Mouse (Mus musculus): ENCODE results near the gene Abcc1. TPM values are rescaled to one million over a fixed set of nuclear protein-coding genes. Genes with fewer than 3 reads are reported as not detected.

The Abcc1 gene
- total and polyA plus RNA-seq, 2 experiments from 2014 or later, result 5.9 to 15.3 TPM

DNA sequence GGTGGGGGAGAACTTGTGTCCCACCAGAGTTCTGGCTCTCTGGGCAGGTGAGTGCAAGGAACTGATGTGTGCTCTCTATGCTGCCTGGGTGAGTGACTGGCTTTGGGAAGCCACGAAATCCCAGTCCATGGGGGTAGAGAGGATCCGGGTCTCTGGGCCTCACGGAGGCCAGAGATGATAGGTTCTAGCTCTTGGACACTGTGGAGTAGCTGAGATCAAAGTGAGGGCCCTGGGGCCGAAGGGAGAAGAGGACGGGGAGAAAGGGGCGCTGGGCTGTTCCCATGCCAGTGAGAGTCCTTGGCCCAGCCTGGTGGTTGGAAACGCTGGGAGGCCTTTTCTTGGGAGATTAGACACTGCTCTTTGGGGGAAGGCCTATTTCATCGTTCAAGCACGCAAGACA is 53.8 kb downstream of the Abcc1 start:
- Histone ChIP-seq H3K4me1 (ENCODE audit: insufficient read depth) (no peaks in the 10 kb centered on the region), H3K9ac (no peak overlapping the region), H3K36me3 (ENCODE audit: insufficient read depth) (peaks cover 40% of the 10 kb centered on the region), H3K4me2 (ENCODE audit: low read depth) (no peak overlapping the region), H3K27me3 (ENCODE audit: insufficient read depth, low read length) (no peaks in the 10 kb centered on the region), H3K4me3 (ENCODE audit: low read depth, low read length) (no peak overlapping the region), H3K9me3 (ENCODE audit: low read length) (no peaks in the 10 kb centered on the region), H3K27ac (ENCODE audit: low read depth, low read length) (no peak overlapping the region)
- TF ChIP-seq CTCF (IDR thresholded peaks at IDR 0.05; ENCODE audit: low read depth), result no peak
- DNase-seq, result no peak
- no peak for ATAC-seq
- 85% methylated on average over 9 of the region's 9 CpGs for WGBS

DNA sequence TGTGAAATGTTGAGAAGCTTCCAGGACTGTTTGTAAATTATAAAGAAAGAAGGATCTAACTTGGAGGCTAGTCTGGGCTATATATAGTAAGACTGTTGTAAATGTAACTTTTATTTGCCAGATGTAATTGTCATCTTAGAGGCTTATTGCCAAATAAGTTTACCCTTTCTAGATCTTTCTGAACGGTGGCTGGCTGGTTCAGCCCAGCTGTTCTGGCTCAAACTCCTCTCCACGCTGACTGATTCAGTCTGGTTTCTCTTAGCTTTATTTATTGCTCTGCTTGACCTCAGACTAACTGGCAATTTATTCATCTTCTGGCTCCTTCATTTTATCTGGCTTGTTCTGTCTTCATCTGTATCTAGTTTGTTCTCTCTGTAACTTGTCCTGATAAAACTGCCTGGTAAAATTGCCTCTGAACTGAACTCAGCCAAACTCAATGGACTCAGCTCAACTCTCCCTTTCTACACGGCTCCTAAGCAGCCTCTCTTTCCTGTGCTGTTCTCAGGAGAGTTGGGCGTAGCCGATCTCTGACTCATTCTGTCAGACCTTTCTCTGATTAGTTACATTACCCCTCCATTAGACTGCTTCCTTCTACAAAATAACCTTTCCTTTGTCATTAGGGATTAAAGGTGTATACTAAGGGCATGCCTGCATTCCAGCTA is 55.7 kb downstream of the Abcc1 start:
- Histone ChIP-seq H3K36me3 (ENCODE audit: insufficient read depth) (peaks cover 23% of the 10 kb centered on the region), H3K4me1 (ENCODE audit: insufficient read depth) (no peaks in the 10 kb centered on the region), H3K9ac (no peak overlapping the region), H3K9me3 (ENCODE audit: low read length) (no peaks in the 10 kb centered on the region), H3K4me2 (ENCODE audit: low read depth) (no peak overlapping the region), H3K4me3 (ENCODE audit: low read depth, low read length) (no peak overlapping the region), H3K27ac (ENCODE audit: low read depth, low read length) (no peak overlapping the region), H3K27me3 (ENCODE audit: insufficient read depth, low read length) (no peaks in the 10 kb centered on the region)
- no peak for ATAC-seq
- TF ChIP-seq CTCF (IDR thresholded peaks at IDR 0.05; ENCODE audit: low read depth), result no peak
- 87% methylated on average over 5 of the region's 5 CpGs for WGBS
- no peak for DNase-seq

DNA sequence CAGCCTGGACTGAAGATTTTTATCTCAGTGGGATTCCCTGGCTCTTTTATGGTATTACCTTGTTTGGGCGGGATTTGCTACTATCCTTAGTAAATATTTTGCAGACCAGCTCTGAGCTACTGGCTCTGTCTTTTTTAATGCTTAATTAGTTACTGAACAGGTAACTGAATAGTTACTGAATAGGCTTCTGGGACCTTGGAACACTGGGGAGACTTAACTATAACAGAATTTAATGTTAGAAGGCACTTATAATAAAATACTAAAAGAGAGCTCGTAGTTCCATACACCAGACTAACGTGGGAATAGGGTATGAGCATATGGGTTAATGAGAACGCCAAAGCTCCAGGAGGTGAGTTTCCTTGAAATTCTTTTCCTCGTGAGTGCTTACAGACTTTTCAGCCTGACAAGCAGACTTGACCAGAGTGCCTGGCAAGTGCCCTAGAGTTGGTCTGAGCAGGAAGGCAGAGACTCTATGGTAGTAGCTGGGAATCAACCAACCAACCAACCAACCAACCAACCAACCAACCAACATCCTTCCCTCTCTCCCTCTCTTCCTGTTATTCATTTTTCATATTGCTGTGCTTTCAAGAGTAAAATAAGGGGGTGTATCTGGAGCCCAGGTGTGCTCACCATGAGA is 59.3 kb downstream of the Abcc1 start:
- no peak for TF ChIP-seq CTCF (IDR thresholded peaks at IDR 0.05; ENCODE audit: low read depth)
- Histone ChIP-seq H3K9me3 (ENCODE audit: low read length) (no peaks in the 10 kb centered on the region), H3K9ac (no peak overlapping the region), H3K4me1 (ENCODE audit: insufficient read depth) (no peaks in the 10 kb centered on the region), H3K4me3 (ENCODE audit: low read depth, low read length) (no peak overlapping the region), H3K4me2 (ENCODE audit: low read depth) (no peak overlapping the region), H3K27ac (ENCODE audit: low read depth, low read length) (no peak overlapping the region), H3K27me3 (ENCODE audit: insufficient read depth, low read length) (no peaks in the 10 kb centered on the region), H3K36me3 (ENCODE audit: insufficient read depth) (peaks cover 12% of the 10 kb centered on the region; the same call in 1 of the 2 replicates)
- DNase-seq (no peak), ATAC-seq (no peak)
- WGBS, result 87% methylated on average over 5 of the region's 5 CpGs

DNA sequence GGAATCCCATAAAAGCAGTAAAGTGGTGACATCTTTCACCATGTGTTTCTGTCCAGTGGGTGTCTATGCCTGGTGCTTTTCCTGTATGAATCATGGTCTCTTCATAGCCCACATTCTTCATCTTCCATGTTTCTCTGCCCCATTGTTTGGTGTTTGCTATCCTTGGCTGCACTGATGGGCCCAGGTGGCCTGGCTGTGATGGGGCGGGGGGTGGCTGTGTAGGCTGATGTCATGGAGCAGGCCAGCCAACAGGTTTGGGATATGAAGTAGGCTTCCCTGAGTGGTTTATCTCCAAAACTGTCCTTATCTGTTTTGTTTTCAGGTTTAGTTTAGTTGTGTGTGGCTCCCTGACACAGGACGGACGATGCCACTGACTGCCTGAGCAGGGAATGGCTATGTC is 60.7 kb downstream of the Abcc1 start:
- ATAC-seq (no peak), DNase-seq (no peak)
- H3K4me2 ChIP-seq (ENCODE audit: low read depth), result no peak overlapping the region
- no peak overlapping the region for H3K27ac ChIP-seq (ENCODE audit: low read depth, low read length)
- H3K27me3 ChIP-seq (ENCODE audit: insufficient read depth, low read length), result no peaks in the 10 kb centered on the region
- TF ChIP-seq CTCF (IDR thresholded peaks at IDR 0.05; ENCODE audit: low read depth), result no peak
- peaks cover 12% of the 10 kb centered on the region; the same call in 1 of the 2 replicates for H3K36me3 ChIP-seq (ENCODE audit: insufficient read depth)
- H3K4me1 ChIP-seq (ENCODE audit: insufficient read depth), result no peaks in the 10 kb centered on the region
- no peak overlapping the region for H3K9ac ChIP-seq
- WGBS, result 94% methylated on average over 3 of the region's 3 CpGs
- H3K4me3 ChIP-seq (ENCODE audit: low read depth, low read length), result no peak overlapping the region
- H3K9me3 ChIP-seq (ENCODE audit: low read length), result no peaks in the 10 kb centered on the region

DNA sequence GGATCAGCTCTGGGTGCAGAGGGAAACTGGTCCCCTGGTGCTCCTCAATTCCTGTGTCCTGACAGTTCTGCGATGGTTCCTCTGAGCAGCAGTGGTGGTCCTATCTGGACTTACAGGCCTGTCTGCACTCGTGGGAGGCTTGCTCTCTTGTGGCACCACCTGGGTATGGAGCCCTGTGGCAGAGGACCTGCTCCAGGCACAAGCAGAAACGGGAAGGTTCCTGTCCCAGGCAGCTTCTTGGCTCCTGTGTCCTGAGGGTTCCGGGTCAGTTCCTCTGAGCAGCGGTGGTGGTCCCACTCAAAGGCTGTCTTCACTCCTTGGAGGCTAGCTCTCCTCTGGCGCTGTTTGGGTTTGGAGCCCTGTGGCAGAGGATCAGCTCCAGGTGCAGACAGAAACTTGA is 68.0 kb downstream of the Abcc1 start:
- no peak overlapping the region for H3K27ac ChIP-seq (ENCODE audit: low read depth, low read length)
- ATAC-seq (no peak), DNase-seq (no peak)
- H3K9ac ChIP-seq, result no peak overlapping the region
- no peaks in the 10 kb centered on the region for H3K36me3 ChIP-seq (ENCODE audit: insufficient read depth)
- H3K27me3 ChIP-seq (ENCODE audit: insufficient read depth, low read length), result no peaks in the 10 kb centered on the region
- TF ChIP-seq CTCF (IDR thresholded peaks at IDR 0.05; ENCODE audit: low read depth), result no peak
- no peak overlapping the region for H3K4me2 ChIP-seq (ENCODE audit: low read depth)
- H3K4me3 ChIP-seq (ENCODE audit: low read depth, low read length), result no peak overlapping the region
- H3K9me3 ChIP-seq (ENCODE audit: low read length), result no peaks in the 10 kb centered on the region
- no peaks in the 10 kb centered on the region for H3K4me1 ChIP-seq (ENCODE audit: insufficient read depth)
- WGBS, result 86% methylated on average over 6 of the region's 6 CpGs

DNA sequence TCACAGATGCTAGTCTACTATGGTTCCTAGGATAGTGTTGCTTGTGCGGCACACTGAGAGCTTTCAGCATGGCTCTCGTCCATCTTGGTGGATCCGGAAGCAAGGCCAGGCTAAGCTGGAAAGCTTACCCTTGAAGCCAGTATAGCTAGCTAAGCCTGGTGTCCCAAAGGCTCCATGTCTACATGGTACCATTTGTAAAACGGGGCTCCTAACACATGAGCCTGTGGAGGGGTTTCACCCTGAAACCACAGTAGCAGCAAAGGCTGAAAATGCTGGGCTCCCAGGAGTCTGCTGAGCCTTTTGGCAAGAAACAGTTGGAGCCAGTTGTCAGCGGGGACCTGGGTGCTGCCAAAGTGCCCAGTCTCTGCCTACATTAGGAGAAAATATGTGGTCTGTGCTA is 71.6 kb downstream of the Abcc1 start:
- 91% methylated on average over 5 of the region's 5 CpGs for WGBS
- no peak for ATAC-seq
- no peak for TF ChIP-seq CTCF (IDR thresholded peaks at IDR 0.05; ENCODE audit: low read depth)
- no peak for DNase-seq
- no peak overlapping the region for H3K4me3 ChIP-seq (ENCODE audit: low read depth, low read length)
- H3K4me2 ChIP-seq (ENCODE audit: low read depth), result no peak overlapping the region
- no peaks in the 10 kb centered on the region for H3K9me3 ChIP-seq (ENCODE audit: low read length)
- H3K9ac ChIP-seq, result no peak overlapping the region
- H3K36me3 ChIP-seq (ENCODE audit: insufficient read depth), result peaks cover 10% of the 10 kb centered on the region; the same call in 1 of the 2 replicates
- H3K27me3 ChIP-seq (ENCODE audit: insufficient read depth, low read length), result no peaks in the 10 kb centered on the region
- H3K4me1 ChIP-seq (ENCODE audit: insufficient read depth), result no peaks in the 10 kb centered on the region
- no peak overlapping the region for H3K27ac ChIP-seq (ENCODE audit: low read depth, low read length)

DNA sequence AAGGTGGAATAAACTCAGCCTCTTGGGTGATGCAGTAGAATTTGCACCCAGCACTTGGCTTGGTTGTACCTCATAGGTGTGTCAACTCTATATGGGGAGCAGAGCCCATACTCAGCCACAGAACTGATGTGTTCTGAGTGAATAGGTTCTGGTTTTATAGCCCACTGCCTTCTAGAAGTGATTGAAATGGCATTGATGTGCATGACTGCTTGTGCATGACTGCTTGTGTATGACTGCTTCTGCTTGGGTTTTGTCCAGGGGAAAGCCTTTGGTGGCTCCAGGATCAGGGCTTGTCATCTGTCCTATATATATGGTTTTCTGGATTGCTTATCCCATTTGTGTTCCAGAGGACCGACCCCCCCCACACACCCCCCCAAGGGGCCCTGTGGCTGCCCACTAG is 74.2 kb downstream of the Abcc1 start:
- ATAC-seq (no peak), DNase-seq (no peak)
- H3K9me3 ChIP-seq (ENCODE audit: low read length), result no peaks in the 10 kb centered on the region
- H3K4me3 ChIP-seq (ENCODE audit: low read depth, low read length), result no peak overlapping the region
- no peak overlapping the region for H3K4me2 ChIP-seq (ENCODE audit: low read depth)
- TF ChIP-seq CTCF (IDR thresholded peaks at IDR 0.05; ENCODE audit: low read depth), result no peak
- no peaks in the 10 kb centered on the region for H3K27me3 ChIP-seq (ENCODE audit: insufficient read depth, low read length)
- no peak overlapping the region for H3K27ac ChIP-seq (ENCODE audit: low read depth, low read length)
- H3K36me3 ChIP-seq (ENCODE audit: insufficient read depth), result peaks cover 19% of the 10 kb centered on the region; the same call in 1 of the 2 replicates
- H3K9ac ChIP-seq, result no peak overlapping the region
- WGBS, result 79% methylated on average over 1 of the region's 1 CpGs
- H3K4me1 ChIP-seq (ENCODE audit: insufficient read depth), result no peaks in the 10 kb centered on the region
